Mouse (Mus musculus) midbrain, embryonic 13.5 days (tissue): Measurements from ENCODE around the gene D6Wsu163e. TPM values are rescaled to one million over a fixed set of nuclear protein-coding genes. Genes with fewer than 3 reads are reported as not detected.

Experiments used
- ATAC-seq: fragments of 200-750 bp; cut with Nextera tagmentation; 2 replicates; pipeline ENCODE4 v1.8.0; 2017; ENCODE audit warnings: mild to moderate bottlenecking, moderate TSS enrichment, moderate library complexity
- H3K27ac ChIP-seq: fragments of 300-500 bp; sonication (generic); 2 replicates; pipeline ENCODE4 v1.5.1; 2015; ENCODE audit warnings: inconsistent platforms, mild to moderate bottlenecking, moderate library complexity
- H3K27me3 ChIP-seq: fragments of 300-500 bp; sonication (generic); 2 replicates; pipeline ENCODE4 v1.6.1; 2015; ENCODE audit warnings: mild to moderate bottlenecking, inconsistent platforms
- H3K36me3 ChIP-seq: fragments of 300-500 bp; sonication (generic); 2 replicates; pipeline ENCODE4 v1.6.1; 2015; ENCODE audit warnings: mild to moderate bottlenecking, inconsistent platforms
- H3K4me1 ChIP-seq: fragments of 300-500 bp; sonication (generic); replicated peaks from 2 replicates; pipeline ENCODE4 v1.6.1; 2015; ENCODE audit warnings: inconsistent platforms
- H3K4me2 ChIP-seq: fragments of 300-500 bp; sonication (generic); replicated peaks from 2 replicates; pipeline ENCODE4 v1.6.1; 2015; ENCODE audit warnings: moderate library complexity, mild to moderate bottlenecking, inconsistent platforms
- H3K4me3 ChIP-seq: fragments of 300-500 bp; sonication (generic); replicated peaks from 2 replicates; pipeline ENCODE4 v1.5.1; 2015; ENCODE audit warnings: mild to moderate bottlenecking, inconsistent platforms
- H3K9ac ChIP-seq: fragments of 300-500 bp; sonication (generic); replicated peaks from 2 replicates; pipeline ENCODE4 v1.6.1; 2015; ENCODE audit warnings: mild to moderate bottlenecking, inconsistent platforms
- H3K9me3 ChIP-seq: fragments of 300-500 bp; sonication (generic); 2 replicates; pipeline ENCODE4 v1.6.1; 2016; ENCODE audit warnings: mild to moderate bottlenecking, inconsistent platforms
- WGBS: fragments of 180-500 bp; shearing (Covaris S2); methylation state at CpG from one replicate; pipeline ENCODE4 v1.1.7; 2015; 5-methylcytosine and 5-hydroxymethylcytosine counted together
- polyA plus RNA-seq: library from polyadenylated mRNA; unstranded; fragments of >200 nt; fragmentation: Nextera tagmentation; extraction: Ambion mirVana; gene quantifications from 2 replicates; pipeline ENCODE4 v1.2.1, GENCODE M21; 2015

D6Wsu163e gene
- 30.5 and 31.0 TPM in 2 replicates for polyA plus RNA-seq

- under 1% methylated on average over 33 of the region's 33 CpGs for WGBS
- Histone ChIP-seq H3K27ac (peak within 1 kb of the TSS; percentile 35; the same call in 1 of the 2 replicates), H3K36me3 (peaks cover 17% of the 10 kb centered on the region), H3K4me3 (peak within 1 kb of the TSS; percentile 73), H3K9ac (peak within 1 kb of the TSS; percentile 68), H3K27me3 (no peaks in the 10 kb centered on the region), H3K4me1 (peaks cover 26% of the 10 kb centered on the region), H3K4me2 (peak within 1 kb of the TSS; percentile 96), H3K9me3 (no peaks in the 10 kb centered on the region)
- ATAC-seq: peak; percentile 99
Measured at GRCm38 (mm10) chr6:126939487-126940171, at the start of gene D6Wsu163e, which contains the start of gene Rad51ap1. TSS of gene D6Wsu163e (plus strand) at chr6:126939962. TSS of gene Rad51ap1 (minus strand) at chr6:126939587.

DNA sequence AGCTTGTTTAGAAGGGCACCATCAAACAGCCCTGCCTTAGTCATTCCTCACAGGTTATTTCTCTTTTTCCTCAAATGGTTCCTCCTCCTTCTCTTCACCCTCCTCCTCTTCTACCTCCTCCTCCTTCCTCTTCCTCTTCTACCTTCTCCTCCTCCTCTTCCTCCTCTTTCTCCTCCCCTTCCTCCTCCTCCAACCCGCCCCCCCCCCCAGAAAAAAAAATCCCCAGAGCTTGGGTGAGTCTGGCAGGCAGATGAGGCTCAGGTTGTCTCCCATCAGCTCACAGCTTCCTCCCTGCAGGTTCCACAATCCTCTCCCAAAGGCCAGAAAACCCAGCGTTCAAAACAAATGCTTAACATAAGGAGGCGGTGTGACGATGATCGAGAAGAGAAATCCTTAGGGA is 32.4 kb upstream of the D6Wsu163e start:
- no peaks in the 10 kb centered on the region for H3K9me3 ChIP-seq
- no peak overlapping the region for H3K4me3 ChIP-seq
- no peak overlapping the region for H3K4me2 ChIP-seq
- 76% methylated on average over 4 of the region's 5 CpGs for WGBS
- no peaks in the 10 kb centered on the region for H3K36me3 ChIP-seq
- no peak overlapping the region for H3K9ac ChIP-seq
- no peaks in the 10 kb centered on the region for H3K4me1 ChIP-seq
- no peak overlapping the region for H3K27ac ChIP-seq
- no peak for ATAC-seq
- H3K27me3 ChIP-seq: no peaks in the 10 kb centered on the region

DNA sequence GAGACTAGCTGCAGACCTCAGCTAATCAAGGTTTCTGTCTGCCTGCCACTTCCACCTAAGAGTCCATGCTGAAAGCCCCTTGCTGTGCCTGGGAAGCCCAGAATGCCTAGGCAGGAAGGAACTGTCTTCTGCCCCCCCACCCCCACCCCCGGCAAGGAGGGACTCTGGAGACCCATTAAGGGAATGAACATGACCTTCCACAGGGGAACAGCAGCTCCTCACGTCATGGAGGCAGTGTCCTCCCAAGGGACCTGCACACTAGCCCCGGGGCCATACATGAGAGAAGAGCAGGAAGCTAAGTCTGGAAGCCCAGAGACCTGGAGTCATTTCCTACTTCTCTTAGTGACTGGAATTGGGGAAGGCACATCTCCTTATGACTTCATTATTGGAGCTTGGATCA is 31.9 kb upstream of the D6Wsu163e start:
- Histone ChIP-seq H3K9ac (no peak overlapping the region), H3K4me2 (no peak overlapping the region), H3K27ac (no peak overlapping the region), H3K4me1 (no peaks in the 10 kb centered on the region), H3K9me3 (no peaks in the 10 kb centered on the region), H3K27me3 (no peaks in the 10 kb centered on the region), H3K36me3 (no peaks in the 10 kb centered on the region), H3K4me3 (no peak overlapping the region)
- 68% methylated on average over 3 of the region's 3 CpGs for WGBS
- no peak for ATAC-seq

GRCm38 (mm10) chr6:126910727-126911126 is 29.0 kb upstream of the D6Wsu163e start:
- ATAC-seq: no peak
- no peaks in the 10 kb centered on the region for H3K4me1 ChIP-seq
- H3K27ac ChIP-seq: no peak overlapping the region
- no peaks in the 10 kb centered on the region for H3K9me3 ChIP-seq
- WGBS: 87% methylated on average over 4 of the region's 4 CpGs
- H3K4me3 ChIP-seq: no peak overlapping the region
- H3K4me2 ChIP-seq: no peak overlapping the region
- H3K36me3 ChIP-seq: no peaks in the 10 kb centered on the region
- H3K27me3 ChIP-seq: no peaks in the 10 kb centered on the region
- no peak overlapping the region for H3K9ac ChIP-seq

- Histone ChIP-seq H3K9me3 (no peaks in the 10 kb centered on the region), H3K4me2 (no peak overlapping the region), H3K4me3 (no peak overlapping the region), H3K4me1 (no peaks in the 10 kb centered on the region), H3K36me3 (no peaks in the 10 kb centered on the region), H3K27ac (no peak overlapping the region), H3K27me3 (no peaks in the 10 kb centered on the region), H3K9ac (no peak overlapping the region)
- no peak for ATAC-seq
- WGBS: 86% methylated on average over 5 of the region's 5 CpGs
Measured at GRCm38 (mm10) chr6:126914928-126915327, 24.8 kb upstream of the D6Wsu163e start.

GRCm38 (mm10) chr6:126921111-126921881 is 18.5 kb upstream of the D6Wsu163e start, which contains the start of gene Dyrk4:
TSS of gene Dyrk4 (minus strand) at chr6:126921839.
- H3K4me2 ChIP-seq: peak within 1 kb of the TSS; percentile 46
- H3K4me1 ChIP-seq: peaks cover 8% of the 10 kb centered on the region; the same call in 1 of the 2 replicates
- H3K27me3 ChIP-seq: no peaks in the 10 kb centered on the region
- peak within 1 kb of the TSS; percentile 52; the same call in 1 of the 2 replicates for H3K9ac ChIP-seq
- H3K4me3 ChIP-seq: peak within 1 kb of the TSS; percentile 24
- H3K27ac ChIP-seq: no peak within 1 kb of the TSS
- 8% methylated on average over 21 of the region's 21 CpGs for WGBS
- no peaks in the 10 kb centered on the region for H3K9me3 ChIP-seq
- peaks cover 25% of the 10 kb centered on the region for H3K36me3 ChIP-seq
- no peak for ATAC-seq

GRCm38 (mm10) chr6:126932896-126933295 is 6.9 kb upstream of the D6Wsu163e start:
- Histone ChIP-seq H3K4me2 (no peak overlapping the region), H3K4me3 (no peak overlapping the region), H3K9me3 (no peaks in the 10 kb centered on the region), H3K27ac (no peak overlapping the region), H3K9ac (no peak overlapping the region), H3K36me3 (peaks cover 39% of the 10 kb centered on the region), H3K27me3 (no peaks in the 10 kb centered on the region), H3K4me1 (0 out of 2 replicates have a peak, but pooled peaks cover 2% of the 10 kb centered on the region)
- 96% methylated on average over 2 of the region's 2 CpGs for WGBS
- ATAC-seq: no peak

- Histone ChIP-seq H3K9ac (no peak overlapping the region), H3K36me3 (peaks cover 18% of the 10 kb centered on the region), H3K9me3 (no peaks in the 10 kb centered on the region), H3K27ac (no peak overlapping the region), H3K27me3 (no peaks in the 10 kb centered on the region), H3K4me1 (peaks cover 26% of the 10 kb centered on the region), H3K4me2 (peak overlapping the region; percentile 96), H3K4me3 (peak overlapping the region; percentile 73)
- ATAC-seq: no peak
- 71% methylated on average over 2 of the region's 2 CpGs for WGBS
Measured at GRCm38 (mm10) chr6:126938047-126938446, 1.7 kb upstream of the D6Wsu163e start.

- H3K4me2 ChIP-seq: peak overlapping the region; percentile 96
- no peaks in the 10 kb centered on the region for H3K27me3 ChIP-seq
- ATAC-seq: no peak
- under 1% methylated on average over 31 of the region's 31 CpGs for WGBS
- no peak overlapping the region for H3K27ac ChIP-seq
- peak overlapping the region; percentile 73 for H3K4me3 ChIP-seq
- H3K9me3 ChIP-seq: no peaks in the 10 kb centered on the region
- peaks cover 15% of the 10 kb centered on the region for H3K36me3 ChIP-seq
- peak overlapping the region; percentile 68 for H3K9ac ChIP-seq
- peaks cover 26% of the 10 kb centered on the region for H3K4me1 ChIP-seq
Measured at GRCm38 (mm10) chr6:126938853-126939486, 792 bp upstream of the D6Wsu163e start.

DNA sequence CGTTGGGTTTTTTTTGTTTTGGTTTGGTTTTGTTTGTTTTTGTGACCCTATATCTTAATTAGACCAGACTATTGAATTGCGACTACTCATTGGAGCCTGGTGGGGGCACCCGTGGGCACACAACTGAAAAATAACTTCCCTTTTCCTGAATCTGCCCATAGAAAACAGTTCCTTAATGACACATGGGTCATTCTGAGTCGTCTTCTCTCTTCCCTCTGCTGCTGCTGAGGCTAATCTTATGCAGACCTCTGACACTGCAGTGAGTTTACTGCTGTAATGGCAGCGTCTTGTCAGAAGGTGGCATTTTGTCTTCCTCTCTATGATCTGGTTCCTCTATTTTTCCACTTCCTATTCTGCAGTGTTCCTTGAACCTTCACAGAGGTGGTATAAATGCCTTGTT is 689 bp downstream of the D6Wsu163e start:
- WGBS: 3% methylated on average over 5 of the region's 5 CpGs
- Histone ChIP-seq H3K4me1 (peaks cover 26% of the 10 kb centered on the region), H3K4me3 (peak overlapping the region; percentile 73), H3K27me3 (no peaks in the 10 kb centered on the region), H3K36me3 (peaks cover 26% of the 10 kb centered on the region), H3K9ac (peak overlapping the region; percentile 57), H3K9me3 (no peaks in the 10 kb centered on the region), H3K27ac (no peak overlapping the region), H3K4me2 (peak overlapping the region; percentile 96)
- no peak for ATAC-seq

DNA sequence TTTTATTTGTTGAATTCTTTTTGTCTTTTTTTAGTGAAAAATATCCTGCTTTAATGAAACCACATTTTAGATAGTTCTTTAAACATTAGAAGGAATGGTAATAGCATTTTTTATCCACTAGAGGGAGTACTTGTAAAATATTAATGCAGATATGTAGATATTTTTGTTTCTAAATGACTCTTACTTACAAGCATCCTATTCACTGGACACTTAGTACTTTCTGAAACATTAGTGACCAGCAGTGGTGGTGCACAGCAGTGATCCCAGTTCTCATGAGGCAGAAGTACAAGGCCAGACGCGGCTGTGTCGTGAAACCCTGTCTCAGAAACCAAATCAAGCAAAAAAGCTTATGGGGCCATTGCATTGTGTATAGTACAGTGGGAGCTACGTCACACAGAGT is 8.6 kb downstream of the D6Wsu163e start:
- Histone ChIP-seq H3K9ac (no peak overlapping the region), H3K4me2 (no peak overlapping the region), H3K36me3 (peaks cover 67% of the 10 kb centered on the region), H3K27ac (no peak overlapping the region), H3K4me1 (no peaks in the 10 kb centered on the region), H3K9me3 (no peaks in the 10 kb centered on the region), H3K27me3 (no peaks in the 10 kb centered on the region), H3K4me3 (no peak overlapping the region)
- peak; percentile 24; the same call in 1 of the 2 replicates for ATAC-seq
- WGBS: 92% methylated on average over 4 of the region's 4 CpGs

- H3K27ac ChIP-seq: no peak overlapping the region
- peaks cover 54% of the 10 kb centered on the region for H3K36me3 ChIP-seq
- no peaks in the 10 kb centered on the region for H3K9me3 ChIP-seq
- no peaks in the 10 kb centered on the region for H3K4me1 ChIP-seq
- H3K9ac ChIP-seq: no peak overlapping the region
- no peak overlapping the region for H3K4me3 ChIP-seq
- no peaks in the 10 kb centered on the region for H3K27me3 ChIP-seq
- WGBS: 11% methylated on average over 10 of the region's 10 CpGs
- H3K4me2 ChIP-seq: no peak overlapping the region
- ATAC-seq: no peak
Measured at GRCm38 (mm10) chr6:126955734-126956133, 16.0 kb downstream of the D6Wsu163e start.
